ENCODE assay signal across 16 mouse cellular contexts in genomic region chr14:9089625-9090326, GRCm38 (mm10).
DNase-seq lines count a peak whose midpoint lies in the region; ATAC-seq and TF ChIP-seq lines count a peak whose summit lies in the region.
"Had no signal": no experiment of that assay in that cellular context is flagged by ENCODE, and none has a peak within 500 bp of the region (broad histone marks: within the 10 kb centered on the region; RNA-seq: fewer than 3 reads in every experiment).

No protein-coding gene starts in this region.

- no peak for TF ChIP-seq POLR2A in brain, embryonic 14.5 days (IDR thresholded peaks at IDR 0.05; ENCODE audit: borderline replicate concordance, extremely low read depth, insufficient read depth, insufficient read length, poor library complexity, severe bottlenecking)

- WGBS in midbrain, embryonic 14.5 days, result 85% methylated on average over 5 of the region's 5 CpGs
- WGBS in midbrain, embryonic 16.5 days, result 86% methylated on average over 5 of the region's 5 CpGs

- H3K4me3 ChIP-seq in midbrain, embryonic 14.5 days (replicated peaks; ENCODE audit: low read depth, low read length), result no peak overlapping the region
- H3K4me3 ChIP-seq in midbrain, embryonic 16.5 days (ENCODE audit: low read depth, low read length), result no peak overlapping the region
- H3K4me3 ChIP-seq: erythroblast, embryonic 14.5 days; heart, embryonic 12.5 days; kidney, embryonic 15.5 days; liver, embryonic 12.5 days; midbrain, embryonic 15.5 days had no signal

- no peaks in the 10 kb centered on the region for H3K4me1 ChIP-seq in midbrain, embryonic 14.5 days (ENCODE audit: control insufficient read depth, insufficient read depth, low read length)
- no peaks in the 10 kb centered on the region for H3K4me1 ChIP-seq in midbrain, embryonic 16.5 days (ENCODE audit: control insufficient read depth, insufficient read depth, low read length)
- H3K4me1 ChIP-seq: heart, embryonic 12.5 days; kidney, embryonic 15.5 days; liver, embryonic 12.5 days; midbrain, embryonic 15.5 days had no signal

- no peak overlapping the region for H3K9ac ChIP-seq in midbrain, embryonic 14.5 days (replicated peaks; ENCODE audit: low read length)
- H3K9ac ChIP-seq in midbrain, embryonic 16.5 days (ENCODE audit: low read depth, low read length), result no peak overlapping the region
- H3K9ac ChIP-seq: heart, embryonic 12.5 days; kidney, embryonic 15.5 days; liver, embryonic 12.5 days; midbrain, embryonic 15.5 days had no signal

- H3K4me2 ChIP-seq in midbrain, embryonic 14.5 days (ENCODE audit: low read length), result no peak overlapping the region
- H3K4me2 ChIP-seq in midbrain, embryonic 16.5 days (ENCODE audit: low read length), result no peak overlapping the region
- H3K4me2 ChIP-seq: heart, embryonic 12.5 days; kidney, embryonic 15.5 days; liver, embryonic 12.5 days; midbrain, embryonic 15.5 days had no signal

- H3K27ac ChIP-seq in midbrain, embryonic 14.5 days (replicated peaks; ENCODE audit: low read depth, low read length), result no peak overlapping the region
- H3K27ac ChIP-seq in midbrain, embryonic 16.5 days (ENCODE audit: low read length), result no peak overlapping the region
- H3K27ac ChIP-seq: kidney, embryonic 15.5 days; liver, embryonic 12.5 days; midbrain, embryonic 15.5 days had no signal

- no peak for ATAC-seq in midbrain, embryonic 14.5 days (ENCODE audit: low FRiP score, low TSS enrichment)
- no peak for ATAC-seq in midbrain, embryonic 16.5 days
- ATAC-seq: liver, embryonic 12.5 days; midbrain, embryonic 15.5 days had no signal

- H3K36me3 ChIP-seq in midbrain, embryonic 14.5 days (ENCODE audit: control insufficient read depth, insufficient read depth, low read length), result no peaks in the 10 kb centered on the region
- no peaks in the 10 kb centered on the region for H3K36me3 ChIP-seq in midbrain, embryonic 16.5 days (ENCODE audit: control insufficient read depth, insufficient read depth, low read length)
- H3K36me3 ChIP-seq: heart, embryonic 12.5 days; kidney, embryonic 15.5 days; liver, embryonic 12.5 days; midbrain, embryonic 15.5 days had no signal

- peak; percentile 2 for DNase-seq in adrenal gland, postnatal 10 days
- no peak for DNase-seq in adrenal gland, adult (ENCODE audit: inconsistent age in 2 of 2, low spot score in 1 of 2)
- DNase-seq in heart, postnatal 4 days, result peak; percentile 7
- no peak for DNase-seq in heart, postnatal 14 days
- DNase-seq in midbrain, embryonic 14.5 days, result peak; percentile 58
- DNase-seq in brain, embryonic 14.5 days (ENCODE audit: low read depth), result peak; percentile 78
- DNase-seq in ovary, adult 18-20 months (ENCODE audit: low spot score), result no peak
- DNase-seq: adrenal gland, postnatal 14 days; heart, postnatal 36 days; thymus, postnatal 4 days had no signal

- intact Hi-C loops in heart, postnatal 14 days (cut with DNase I), result no loop called here

- no peak for TF ChIP-seq CTCF in brain, embryonic 14.5 days (IDR thresholded peaks at IDR 0.05; ENCODE audit: borderline replicate concordance, extremely low read depth, insufficient read depth, insufficient read length)

- H3K27me3 ChIP-seq in midbrain, embryonic 14.5 days (ENCODE audit: control insufficient read depth, insufficient read depth, low read length), result no peaks in the 10 kb centered on the region
- no peaks in the 10 kb centered on the region for H3K27me3 ChIP-seq in midbrain, embryonic 16.5 days (ENCODE audit: control insufficient read depth, insufficient read depth, low read depth, low read length)
- H3K27me3 ChIP-seq: heart, embryonic 12.5 days; kidney, embryonic 15.5 days; liver, embryonic 12.5 days; midbrain, embryonic 15.5 days had no signal

- no peaks in the 10 kb centered on the region for H3K9me3 ChIP-seq in midbrain, embryonic 14.5 days (ENCODE audit: control insufficient read depth, low read length)
- H3K9me3 ChIP-seq in midbrain, embryonic 16.5 days (replicated peaks; ENCODE audit: control insufficient read depth, low read length, poor library complexity, severe bottlenecking), result no peaks in the 10 kb centered on the region
- H3K9me3 ChIP-seq: heart, embryonic 12.5 days; kidney, embryonic 15.5 days; liver, embryonic 12.5 days; midbrain, embryonic 15.5 days had no signal

Comparison
In these comparisons a context has a peak if more than half of its experiments do, and no peak if none do; other contexts are left out.
1. DNase-seq: peak in adrenal gland, postnatal 10 days (single experiment), heart, postnatal 4 days (single experiment), midbrain, embryonic 14.5 days (single experiment) and brain, embryonic 14.5 days (single experiment); none in adrenal gland, adult (0 of 2), heart, postnatal 14 days (0 of 2) and ovary, adult 18-20 months (single experiment).